ENCODE assay signal across 8 mouse cellular contexts in the genomic region with DNA sequence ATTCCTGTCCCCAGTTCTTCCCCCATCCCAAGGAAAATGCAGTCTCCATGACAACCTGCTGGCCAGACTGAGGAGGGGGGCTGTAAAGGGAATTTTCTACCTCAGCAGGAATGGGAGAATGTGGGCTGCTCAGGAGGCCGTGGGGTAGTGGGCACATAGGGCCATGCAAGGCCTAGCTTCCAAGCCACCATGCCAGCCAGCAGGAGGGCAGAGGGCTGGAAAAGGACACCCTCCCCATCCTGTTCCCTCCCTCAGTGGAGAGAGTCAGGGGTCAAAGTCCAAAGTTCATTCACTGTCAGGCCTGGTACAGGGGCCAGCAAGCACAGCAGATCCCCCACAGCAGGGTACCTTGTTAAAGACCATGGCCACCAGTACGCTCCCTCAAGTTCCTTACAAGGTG. TPM values are rescaled to one million over a fixed set of nuclear protein-coding genes. Genes with fewer than 3 reads are reported as not detected.
A peak's percentile ranks its signal among the peaks of the same experiment; 100 is the strongest.
DNase-seq lines count a peak whose midpoint lies in the region; ATAC-seq and TF ChIP-seq lines count a peak whose summit lies in the region.
"Had no signal": no experiment of that assay in that cellular context is flagged by ENCODE, and none has a peak within 500 bp of the region (broad histone marks: within the 10 kb centered on the region; RNA-seq: fewer than 3 reads in every experiment).

Aspdh (plus strand) TSS at position 281 of the 400 bp plus-strand sequence.

- no peaks in the 10 kb centered on the region for H3K9me3 ChIP-seq in forebrain, embryonic 12.5 days
- H3K9me3 ChIP-seq in midbrain, embryonic 15.5 days: no peaks in the 10 kb centered on the region
- H3K9me3 ChIP-seq: stomach, embryonic 15.5 days had no signal

- H3K27ac ChIP-seq in left cerebral cortex, adult 2 months: peak within 1 kb of the TSS; percentile 91
- peak within 1 kb of the TSS; percentile 80 for H3K27ac ChIP-seq in forebrain, embryonic 12.5 days
- peak within 1 kb of the TSS; percentile 95 for H3K27ac ChIP-seq in midbrain, embryonic 15.5 days
- H3K27ac ChIP-seq: stomach, embryonic 15.5 days had no signal

- H3K27me3 ChIP-seq in forebrain, embryonic 12.5 days: peaks cover 25% of the 10 kb centered on the region
- no peaks in the 10 kb centered on the region for H3K27me3 ChIP-seq in midbrain, embryonic 15.5 days (replicated peaks)

- no peak for TF ChIP-seq CTCF in left cerebral cortex, adult 2 months (IDR thresholded peaks at IDR 0.05)

- H3K4me1 ChIP-seq in forebrain, embryonic 12.5 days: peaks cover 60% of the 10 kb centered on the region
- H3K4me1 ChIP-seq in midbrain, embryonic 15.5 days: peaks cover 67% of the 10 kb centered on the region

- no peak within 1 kb of the TSS for H3K4me3 ChIP-seq in left cerebral cortex, adult 2 months
- no peak within 1 kb of the TSS for H3K4me3 ChIP-seq in forebrain, embryonic 12.5 days (replicated peaks)
- H3K4me3 ChIP-seq in midbrain, embryonic 15.5 days: no peak within 1 kb of the TSS
- H3K4me3 ChIP-seq: stomach, embryonic 15.5 days had no signal

- H3K36me3 ChIP-seq in forebrain, embryonic 12.5 days (replicated peaks): peaks cover 39% of the 10 kb centered on the region
- H3K36me3 ChIP-seq in midbrain, embryonic 15.5 days (replicated peaks): peaks cover 23% of the 10 kb centered on the region
- H3K36me3 ChIP-seq: stomach, embryonic 15.5 days had no signal

- intact Hi-C loops in left cerebral cortex, adult 2 months (cut with DNase I): no loop called here
- intact Hi-C loops in left cerebral cortex, postnatal 25 days (cut with DNase I): no loop called here

- peak in 1 of 2 experiments; percentile 19 for DNase-seq in left cerebral cortex, adult 2 months (ENCODE audit: extremely low spot score in 1 of 2, low spot score in 2 of 2)
- DNase-seq in left cerebral cortex, postnatal 25 days (ENCODE audit: low spot score in 2 of 2): no peak
- DNase-seq in kidney, postnatal 36 days: peak; percentile 75 to 88
- no peak for DNase-seq in spleen, adult 12 weeks (ENCODE audit: low spot score)
- no peak for DNase-seq in retina, embryonic 14.5 days (ENCODE audit: low spot score)

- ATAC-seq in forebrain, embryonic 12.5 days (ENCODE audit: low FRiP score): no peak
- no peak for ATAC-seq in midbrain, embryonic 15.5 days (replicated peaks)

- peak within 1 kb of the TSS; percentile 19; the same call in 1 of the 2 replicates for H3K4me2 ChIP-seq in forebrain, embryonic 12.5 days
- H3K4me2 ChIP-seq in midbrain, embryonic 15.5 days: peak within 1 kb of the TSS; percentile 16
- H3K4me2 ChIP-seq: stomach, embryonic 15.5 days had no signal

- peak within 1 kb of the TSS; percentile 33; the same call in 1 of the 2 replicates for H3K9ac ChIP-seq in forebrain, embryonic 12.5 days
- peak within 1 kb of the TSS; percentile 13 for H3K9ac ChIP-seq in midbrain, embryonic 15.5 days
- H3K9ac ChIP-seq: stomach, embryonic 15.5 days had no signal

- WGBS in forebrain, embryonic 12.5 days: 55% methylated on average over 2 of the region's 2 CpGs
- 30% methylated on average over 2 of the region's 2 CpGs for WGBS in midbrain, embryonic 15.5 days

RNA-seq across cellular contexts. Expression of gene Aspdh, which starts in this region (rescaled TPM):
- 10 to 100 TPM in 1 of 2 experiments, 1 to 10 TPM in 1; 9.8 to 10.0 TPM for total RNA-seq in left cerebral cortex, adult 2 months (2021)
- 10 to 100 TPM in 1 of 2 experiments, 1 to 10 TPM in 1; 9.6 to 10.1 TPM for total RNA-seq in left cerebral cortex, postnatal 25 days (2021)
- 4.8 TPM in 2 replicates for polyA plus RNA-seq in forebrain, embryonic 12.5 days (2016; fragmentation: Nextera tagmentation; extraction: Ambion mirVana)
- 5.8 and 6.0 TPM in 2 replicates for polyA plus RNA-seq in midbrain, embryonic 15.5 days (2015; fragmentation: Nextera tagmentation; extraction: Ambion mirVana)

Comparison
In these comparisons a context has a peak if more than half of its experiments do, and no peak if none do; other contexts are left out.
1. DNase-seq: peak in kidney, postnatal 36 days (2 of 2); none in left cerebral cortex, postnatal 25 days (0 of 2), spleen, adult 12 weeks (single experiment) and retina, embryonic 14.5 days (single experiment).
2. Peak in every context shown above with its lines, with median percentiles within 50 percentile points of each other: H3K27ac ChIP-seq.